23 mouse cellular contexts compared by ENCODE assay signal in the genomic region with DNA sequence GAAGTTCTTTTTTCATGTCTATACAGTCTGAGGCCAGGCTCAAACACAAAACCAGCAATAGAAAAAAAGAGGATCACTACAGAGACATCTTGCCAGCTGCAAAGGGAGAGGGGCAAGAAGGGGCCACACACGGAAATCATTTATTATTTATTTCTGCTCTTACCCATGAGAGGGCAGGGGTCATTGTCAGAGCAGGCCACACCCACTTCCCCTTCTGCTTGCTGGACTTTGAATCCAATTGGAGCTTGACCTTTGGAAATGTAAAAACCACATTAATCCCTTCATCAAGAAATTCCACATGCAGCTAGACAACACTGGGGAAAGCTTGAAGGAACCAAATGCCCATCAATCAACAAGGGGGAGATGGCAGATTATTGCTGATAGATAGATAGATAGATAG. TPM values are rescaled to one million over a fixed set of nuclear protein-coding genes. Genes with fewer than 3 reads are reported as not detected.
A peak's percentile ranks its signal among the peaks of the same experiment; 100 is the strongest.
DNase-seq lines count a peak whose midpoint lies in the region; ATAC-seq lines count a peak whose summit lies in the region.
"Had no signal": no experiment of that assay in that cellular context is flagged by ENCODE, and none has a peak within 500 bp of the region (broad histone marks: within the 10 kb centered on the region; RNA-seq: fewer than 3 reads in every experiment).

No protein-coding gene starts in this region.

- no peaks in the 10 kb centered on the region for H3K27me3 ChIP-seq in kidney, embryonic 15.5 days
- H3K27me3 ChIP-seq in kidney, embryonic 16.5 days (ENCODE audit: insufficient read depth, low read length) = no peaks in the 10 kb centered on the region
- no peaks in the 10 kb centered on the region for H3K27me3 ChIP-seq in intestine, embryonic 15.5 days (replicated peaks)
- H3K27me3 ChIP-seq: embryonic facial prominence, embryonic 13.5 days; forebrain, embryonic 13.5 days; heart, embryonic 15.5 days had no signal

- no peak overlapping the region for H3K27ac ChIP-seq in kidney, embryonic 15.5 days
- H3K27ac ChIP-seq in kidney, embryonic 16.5 days (ENCODE audit: low read length) = no peak overlapping the region
- no peak overlapping the region for H3K27ac ChIP-seq in intestine, embryonic 15.5 days
- H3K27ac ChIP-seq: embryonic facial prominence, embryonic 13.5 days; forebrain, embryonic 13.5 days; heart, adult 2 months; heart, embryonic 15.5 days had no signal

- no peaks in the 10 kb centered on the region for H3K9me3 ChIP-seq in kidney, embryonic 15.5 days (replicated peaks)
- no peaks in the 10 kb centered on the region for H3K9me3 ChIP-seq in kidney, embryonic 16.5 days (ENCODE audit: low read length)
- no peaks in the 10 kb centered on the region for H3K9me3 ChIP-seq in intestine, embryonic 15.5 days
- H3K9me3 ChIP-seq: embryonic facial prominence, embryonic 13.5 days; forebrain, embryonic 13.5 days; G1E; heart, embryonic 15.5 days had no signal

- no peak overlapping the region for H3K4me3 ChIP-seq in kidney, embryonic 15.5 days (replicated peaks)
- no peak overlapping the region for H3K4me3 ChIP-seq in kidney, embryonic 16.5 days (ENCODE audit: low read length)
- H3K4me3 ChIP-seq in intestine, embryonic 15.5 days (replicated peaks) = no peak overlapping the region
- H3K4me3 ChIP-seq: embryonic facial prominence, embryonic 13.5 days; forebrain, embryonic 13.5 days; heart, adult 2 months; heart, embryonic 15.5 days had no signal

- H3K36me3 ChIP-seq in kidney, embryonic 15.5 days = no peaks in the 10 kb centered on the region
- no peaks in the 10 kb centered on the region for H3K36me3 ChIP-seq in kidney, embryonic 16.5 days (ENCODE audit: insufficient read depth, low read length)
- H3K36me3 ChIP-seq in intestine, embryonic 15.5 days = no peaks in the 10 kb centered on the region
- H3K36me3 ChIP-seq: embryonic facial prominence, embryonic 13.5 days; G1E; heart, embryonic 15.5 days had no signal

- peak; percentile 76 for DNase-seq in kidney, adult 11 months
- peak; percentile 91 for DNase-seq in kidney, adult 9 months
- DNase-seq in kidney, postnatal 25 days = peak; percentile 57 to 77
- DNase-seq in embryo, embryonic 9.5 days (ENCODE audit: extremely low spot score) = no peak
- no peak for DNase-seq in lung, postnatal 25 days (ENCODE audit: low spot score)
- DNase-seq: adrenal gland, postnatal 10 days; B cell, adult 2 months; cerebellum, adult 11 months; cerebellum, adult 8-10 months; cerebellum, postnatal 14 days; forebrain, postnatal 0 days; gastrocnemius, postnatal 14 days; heart, adult 2 months; heart, postnatal 14 days had no signal

- no peak for ATAC-seq in kidney, embryonic 15.5 days (replicated peaks; ENCODE audit: low FRiP score)
- ATAC-seq in kidney, embryonic 16.5 days (ENCODE audit: low FRiP score, low TSS enrichment) = no peak
- ATAC-seq in intestine, embryonic 15.5 days = peak; percentile 50
- ATAC-seq: CD4-positive, CD25-positive, alpha-beta regulatory T cell, adult 4 months; forebrain, embryonic 13.5 days; forebrain, postnatal 0 days had no signal

- no peak overlapping the region for H3K4me2 ChIP-seq in kidney, embryonic 15.5 days
- no peak overlapping the region for H3K4me2 ChIP-seq in kidney, embryonic 16.5 days (replicated peaks; ENCODE audit: low read depth, low read length)
- H3K4me2 ChIP-seq in intestine, embryonic 15.5 days (replicated peaks) = no peak overlapping the region
- H3K4me2 ChIP-seq: embryonic facial prominence, embryonic 13.5 days; forebrain, embryonic 13.5 days; heart, embryonic 11.5 days; heart, embryonic 15.5 days had no signal

- WGBS in kidney, embryonic 15.5 days = 39% methylated on average over 1 of the region's 1 CpGs
- 38% methylated on average over 1 of the region's 1 CpGs for WGBS in kidney, embryonic 16.5 days
- WGBS in intestine, embryonic 15.5 days = 30% methylated on average over 1 of the region's 1 CpGs

- no peaks in the 10 kb centered on the region; the same call in 1 of the 2 replicates for H3K4me1 ChIP-seq in kidney, embryonic 15.5 days
- no peaks in the 10 kb centered on the region for H3K4me1 ChIP-seq in kidney, embryonic 16.5 days (ENCODE audit: insufficient read depth, low read length)
- no peaks in the 10 kb centered on the region; the same call in 1 of the 2 replicates for H3K4me1 ChIP-seq in intestine, embryonic 15.5 days (replicated peaks)
- H3K4me1 ChIP-seq: embryonic facial prominence, embryonic 13.5 days; forebrain, embryonic 13.5 days had no signal

- H3K9ac ChIP-seq in kidney, embryonic 15.5 days = no peak overlapping the region
- H3K9ac ChIP-seq in kidney, embryonic 16.5 days (replicated peaks; ENCODE audit: low read length) = no peak overlapping the region
- H3K9ac ChIP-seq in intestine, embryonic 15.5 days = no peak overlapping the region
- H3K9ac ChIP-seq: embryonic facial prominence, embryonic 13.5 days; forebrain, embryonic 13.5 days; forebrain, postnatal 0 days; heart, embryonic 15.5 days had no signal

RNA-seq across cellular contexts. Expression of gene Ak2, which starts 13.1 kb away (rescaled TPM):
- polyA plus RNA-seq in kidney, embryonic 15.5 days (2015; fragmentation: Nextera tagmentation; extraction: Ambion mirVana) = 224 and 231 TPM in 2 replicates
- polyA plus RNA-seq in kidney, embryonic 16.5 days (2015; fragmentation: Nextera tagmentation; extraction: Ambion mirVana) = 226 and 238 TPM in 2 replicates
- polyA plus RNA-seq in intestine, embryonic 15.5 days (2015; fragmentation: Nextera tagmentation; extraction: Ambion mirVana) = 297 and 298 TPM in 2 replicates

RNA-seq across cellular contexts. Expression of gene Azin2, which starts 16.4 kb away (rescaled TPM):
- 19.4 and 20.3 TPM in 2 replicates for polyA plus RNA-seq in kidney, embryonic 15.5 days (2015; fragmentation: Nextera tagmentation; extraction: Ambion mirVana)
- 21.7 and 26.3 TPM in 2 replicates for polyA plus RNA-seq in kidney, embryonic 16.5 days (2015; fragmentation: Nextera tagmentation; extraction: Ambion mirVana)
- polyA plus RNA-seq in intestine, embryonic 15.5 days (2015; fragmentation: Nextera tagmentation; extraction: Ambion mirVana) = 12.9 and 13.3 TPM in 2 replicates
- polyA plus RNA-seq: G1E had no signal

Comparison
In these comparisons a context has a peak if more than half of its experiments do, and no peak if none do; other contexts are left out.
1. DNase-seq: peak in kidney, adult 11 months (single experiment), kidney, adult 9 months (single experiment) and kidney, postnatal 25 days (2 of 2); none in embryo, embryonic 9.5 days (single experiment) and lung, postnatal 25 days (single experiment).